Mouse (Mus musculus): Measurements from ENCODE around the gene Pagr1a. TPM values are rescaled to one million over a fixed set of nuclear protein-coding genes. Genes with fewer than 3 reads are reported as not detected.

The Pagr1a gene
- polyA plus RNA-seq, 1 experiment from 2014 or later = 76.1 TPM

GRCm38 (mm10) chr7:127017950-127018345, 796 bp upstream of the Pagr1a start:
- Histone ChIP-seq H3K27ac (ENCODE audit: low read depth, low read length) (0 out of 2 replicates have a peak overlapping the region, but pooled peaks have one; percentile 24), H3K4me2 (replicated peaks; ENCODE audit: low read depth, low read length) (no peak overlapping the region), H3K9me3 (ENCODE audit: control insufficient read depth, low read length) (no peaks in the 10 kb centered on the region), H3K4me1 (replicated peaks; ENCODE audit: control insufficient read depth, insufficient read depth, low read length) (peaks cover 19% of the 10 kb centered on the region), H3K27me3 (ENCODE audit: control insufficient read depth, insufficient read depth, low read length) (no peaks in the 10 kb centered on the region), H3K36me3 (ENCODE audit: control insufficient read depth, insufficient read depth, low read length) (peaks cover 6% of the 10 kb centered on the region; the same call in 1 of the 2 replicates), H3K9ac (ENCODE audit: low read depth, low read length) (peak overlapping the region; percentile 36; the same call in 1 of the 2 replicates), H3K4me3 (ENCODE audit: low read depth, low read length) (no peak overlapping the region)
- WGBS = 65% methylated on average over 6 of the region's 6 CpGs
- DNase-seq (ENCODE audit: low spot score) (no peak), ATAC-seq (ENCODE audit: low FRiP score) (no peak)

GRCm38 (mm10) chr7:127016486-127016938, 640 bp downstream of the Pagr1a start:
- ATAC-seq (ENCODE audit: low FRiP score) (peak; percentile 65), DNase-seq (ENCODE audit: low spot score) (no peak)
- H3K4me3 ChIP-seq (ENCODE audit: low read depth, low read length) = peak overlapping the region; percentile 53
- H3K4me2 ChIP-seq (replicated peaks; ENCODE audit: low read depth, low read length) = peak overlapping the region; percentile 91
- no peaks in the 10 kb centered on the region for H3K27me3 ChIP-seq (ENCODE audit: control insufficient read depth, insufficient read depth, low read length)
- peaks cover 19% of the 10 kb centered on the region for H3K4me1 ChIP-seq (replicated peaks; ENCODE audit: control insufficient read depth, insufficient read depth, low read length)
- peak overlapping the region; percentile 88 for H3K27ac ChIP-seq (ENCODE audit: low read depth, low read length)
- 0 out of 2 replicates have a peak, but pooled peaks cover 4% of the 10 kb centered on the region for H3K36me3 ChIP-seq (ENCODE audit: control insufficient read depth, insufficient read depth, low read length)
- WGBS = 0% methylated on average over 22 of the region's 22 CpGs
- H3K9me3 ChIP-seq (ENCODE audit: control insufficient read depth, low read length) = no peaks in the 10 kb centered on the region
- H3K9ac ChIP-seq (ENCODE audit: low read depth, low read length) = peak overlapping the region; percentile 72

- Histone ChIP-seq H3K4me2 (replicated peaks; ENCODE audit: low read depth, low read length) (peak within 1 kb of the TSS; percentile 91), H3K27me3 (ENCODE audit: control insufficient read depth, insufficient read depth, low read length) (no peaks in the 10 kb centered on the region), H3K4me3 (ENCODE audit: low read depth, low read length) (peak within 1 kb of the TSS; percentile 53), H3K4me1 (replicated peaks; ENCODE audit: control insufficient read depth, insufficient read depth, low read length) (peaks cover 19% of the 10 kb centered on the region), H3K36me3 (ENCODE audit: control insufficient read depth, insufficient read depth, low read length) (0 out of 2 replicates have a peak, but pooled peaks cover 4% of the 10 kb centered on the region), H3K27ac (ENCODE audit: low read depth, low read length) (peak within 1 kb of the TSS; percentile 88), H3K9ac (ENCODE audit: low read depth, low read length) (peak within 1 kb of the TSS; percentile 72), H3K9me3 (ENCODE audit: control insufficient read depth, low read length) (no peaks in the 10 kb centered on the region)
- DNase-seq (ENCODE audit: low spot score) = no peak
- ATAC-seq (ENCODE audit: low FRiP score) = no peak
Observed at GRCm38 (mm10) chr7:127016481-127016485, 869 bp downstream of the Pagr1a start, which contains the start of gene Pagr1b. Pagr1b (minus strand) TSS chr7:127016484.

- peak overlapping the region; percentile 88 for H3K27ac ChIP-seq (ENCODE audit: low read depth, low read length)
- peak overlapping the region; percentile 53 for H3K4me3 ChIP-seq (ENCODE audit: low read depth, low read length)
- WGBS = 3% methylated on average over 10 of the region's 10 CpGs
- DNase-seq (ENCODE audit: low spot score) (peak; percentile 45), ATAC-seq (ENCODE audit: low FRiP score) (peak; percentile 31)
- H3K9ac ChIP-seq (ENCODE audit: low read depth, low read length) = peak overlapping the region; percentile 72
- H3K4me2 ChIP-seq (replicated peaks; ENCODE audit: low read depth, low read length) = peak overlapping the region; percentile 91
- peaks cover 19% of the 10 kb centered on the region for H3K4me1 ChIP-seq (replicated peaks; ENCODE audit: control insufficient read depth, insufficient read depth, low read length)
- H3K9me3 ChIP-seq (ENCODE audit: control insufficient read depth, low read length) = no peaks in the 10 kb centered on the region
- H3K36me3 ChIP-seq (ENCODE audit: control insufficient read depth, insufficient read depth, low read length) = 0 out of 2 replicates have a peak, but pooled peaks cover 4% of the 10 kb centered on the region
- no peaks in the 10 kb centered on the region for H3K27me3 ChIP-seq (ENCODE audit: control insufficient read depth, insufficient read depth, low read length)
Observed at GRCm38 (mm10) chr7:127016081-127016480, 1.1 kb downstream of the Pagr1a start.

- Histone ChIP-seq H3K4me3 (ENCODE audit: low read depth, low read length) (no peak overlapping the region), H3K36me3 (ENCODE audit: control insufficient read depth, insufficient read depth, low read length) (0 out of 2 replicates have a peak, but pooled peaks cover 4% of the 10 kb centered on the region), H3K9me3 (ENCODE audit: control insufficient read depth, low read length) (no peaks in the 10 kb centered on the region), H3K27ac (ENCODE audit: low read depth, low read length) (no peak overlapping the region), H3K9ac (ENCODE audit: low read depth, low read length) (no peak overlapping the region), H3K4me1 (replicated peaks; ENCODE audit: control insufficient read depth, insufficient read depth, low read length) (peaks cover 17% of the 10 kb centered on the region), H3K4me2 (replicated peaks; ENCODE audit: low read depth, low read length) (no peak overlapping the region), H3K27me3 (ENCODE audit: control insufficient read depth, insufficient read depth, low read length) (no peaks in the 10 kb centered on the region)
- DNase-seq (ENCODE audit: low spot score) = no peak
- no peak for ATAC-seq (ENCODE audit: low FRiP score)
- whole genome bisulfite sequencing = 96% methylated on average over 12 of the region's 12 CpGs
Observed at GRCm38 (mm10) chr7:127014993-127015392, 2.2 kb downstream of the Pagr1a start.

GRCm38 (mm10) chr7:127014320-127014719, 2.8 kb downstream of the Pagr1a start, which contains the start of gene Mvp:
Mvp (minus strand) TSS chr7:127014621.
- no peak for DNase-seq (ENCODE audit: low spot score)
- Histone ChIP-seq H3K27ac (ENCODE audit: low read depth, low read length) (no peak within 1 kb of the TSS), H3K9ac (ENCODE audit: low read depth, low read length) (no peak within 1 kb of the TSS; the same call in 1 of the 2 replicates), H3K4me1 (replicated peaks; ENCODE audit: control insufficient read depth, insufficient read depth, low read length) (peaks cover 14% of the 10 kb centered on the region), H3K36me3 (ENCODE audit: control insufficient read depth, insufficient read depth, low read length) (0 out of 2 replicates have a peak, but pooled peaks cover 4% of the 10 kb centered on the region), H3K4me2 (replicated peaks; ENCODE audit: low read depth, low read length) (0 out of 2 replicates have a peak within 1 kb of the TSS, but pooled peaks have one; percentile 0), H3K27me3 (ENCODE audit: control insufficient read depth, insufficient read depth, low read length) (no peaks in the 10 kb centered on the region), H3K9me3 (ENCODE audit: control insufficient read depth, low read length) (no peaks in the 10 kb centered on the region), H3K4me3 (ENCODE audit: low read depth, low read length) (peak within 1 kb of the TSS; percentile 53; the same call in 1 of the 2 replicates)
- ATAC-seq (ENCODE audit: low FRiP score) = no peak
- 62% methylated on average over 11 of the region's 11 CpGs for WGBS

- Histone ChIP-seq H3K4me1 (replicated peaks; ENCODE audit: control insufficient read depth, insufficient read depth, low read length) (peaks cover 12% of the 10 kb centered on the region), H3K4me3 (ENCODE audit: low read depth, low read length) (no peak overlapping the region), H3K36me3 (ENCODE audit: control insufficient read depth, insufficient read depth, low read length) (0 out of 2 replicates have a peak, but pooled peaks cover 4% of the 10 kb centered on the region), H3K27ac (ENCODE audit: low read depth, low read length) (no peak overlapping the region), H3K9me3 (ENCODE audit: control insufficient read depth, low read length) (no peaks in the 10 kb centered on the region), H3K9ac (ENCODE audit: low read depth, low read length) (no peak overlapping the region), H3K27me3 (ENCODE audit: control insufficient read depth, insufficient read depth, low read length) (no peaks in the 10 kb centered on the region), H3K4me2 (replicated peaks; ENCODE audit: low read depth, low read length) (no peak overlapping the region)
- WGBS = 95% methylated on average over 6 of the region's 6 CpGs
- DNase-seq (ENCODE audit: low spot score) = no peak
- ATAC-seq (ENCODE audit: low FRiP score) = no peak
Observed at GRCm38 (mm10) chr7:127013385-127013784, 3.8 kb downstream of the Pagr1a start.

GRCm38 (mm10) chr7:127012845-127013244, 4.3 kb downstream of the Pagr1a start:
- no peak overlapping the region for H3K9ac ChIP-seq (ENCODE audit: low read depth, low read length)
- H3K4me1 ChIP-seq (replicated peaks; ENCODE audit: control insufficient read depth, insufficient read depth, low read length) = peaks cover 8% of the 10 kb centered on the region
- no peak overlapping the region for H3K4me2 ChIP-seq (replicated peaks; ENCODE audit: low read depth, low read length)
- no peaks in the 10 kb centered on the region for H3K9me3 ChIP-seq (ENCODE audit: control insufficient read depth, low read length)
- no peak for ATAC-seq (ENCODE audit: low FRiP score)
- no peak overlapping the region for H3K4me3 ChIP-seq (ENCODE audit: low read depth, low read length)
- DNase-seq (ENCODE audit: low spot score) = no peak
- no peaks in the 10 kb centered on the region for H3K27me3 ChIP-seq (ENCODE audit: control insufficient read depth, insufficient read depth, low read length)
- H3K27ac ChIP-seq (ENCODE audit: low read depth, low read length) = no peak overlapping the region
- 93% methylated on average over 10 of the region's 10 CpGs for WGBS
- H3K36me3 ChIP-seq (ENCODE audit: control insufficient read depth, insufficient read depth, low read length) = 0 out of 2 replicates have a peak, but pooled peaks cover 4% of the 10 kb centered on the region

- Histone ChIP-seq H3K27ac (ENCODE audit: low read depth, low read length) (no peak overlapping the region), H3K4me3 (ENCODE audit: low read depth, low read length) (no peak overlapping the region), H3K4me1 (replicated peaks; ENCODE audit: control insufficient read depth, insufficient read depth, low read length) (peaks cover 7% of the 10 kb centered on the region), H3K36me3 (ENCODE audit: control insufficient read depth, insufficient read depth, low read length) (0 out of 2 replicates have a peak, but pooled peaks cover 4% of the 10 kb centered on the region), H3K9me3 (ENCODE audit: control insufficient read depth, low read length) (no peaks in the 10 kb centered on the region), H3K27me3 (ENCODE audit: control insufficient read depth, insufficient read depth, low read length) (no peaks in the 10 kb centered on the region), H3K9ac (ENCODE audit: low read depth, low read length) (no peak overlapping the region), H3K4me2 (replicated peaks; ENCODE audit: low read depth, low read length) (no peak overlapping the region)
- DNase-seq (ENCODE audit: low spot score) = no peak
- ATAC-seq (ENCODE audit: low FRiP score) = no peak
- 92% methylated on average over 6 of the region's 6 CpGs for WGBS
Observed at GRCm38 (mm10) chr7:127012374-127012773, 4.8 kb downstream of the Pagr1a start.

All from hindbrain, embryonic 11.5 days (tissue).